Mouse (Mus musculus): ENCODE measurements at regions not wholly inside any gene's neighbourhood (a gene's known extent, or its start where the extent isn't known, plus 50 kb on each side); places are given as distances from the start of the nearest gene placed in this dataset.

GRCm38 (mm10) chr17:9907077-9907476, 237.6 kb upstream of the Pabpc6 start:
- Histone ChIP-seq H3K27ac (ENCODE audit: insufficient read depth, low read depth) (no peak overlapping the region), H3K4me3 (replicated peaks in 1 of 3; ENCODE audit: low read depth in 2 of 3, low read length in 2 of 3, poor library complexity in 1 of 3) (no peak overlapping the region), H3K9ac (ENCODE audit: insufficient read depth, low read depth) (no peak overlapping the region), H3K4me2 (ENCODE audit: insufficient read depth, low read depth, poor library complexity, severe bottlenecking) (no peak overlapping the region), H3K79me2 (replicated peaks; ENCODE audit: control insufficient read depth, extremely low read depth, insufficient read depth, poor library complexity, severe bottlenecking) (no peaks in the 10 kb centered on the region), H3K9me3 (replicated peaks; ENCODE audit: low read length) (no peaks in the 10 kb centered on the region), H3K27me3 (replicated peaks) (no peaks in the 10 kb centered on the region), H3K36me3 (replicated peaks in 1 of 2; ENCODE audit: control insufficient read depth in 1 of 2, insufficient read depth in 1 of 2, low read length in 1 of 2) (no peaks in the 10 kb centered on the region), H3K4me1 (ENCODE audit: control insufficient read depth in 1 of 2, insufficient read depth in 2 of 2) (no peaks in the 10 kb centered on the region)
- dilution Hi-C loops (cut with MboI; ENCODE audit: extremely low pct_ligation_motif_present, extremely low pct_unique_long_range_greater_than_20kb, low sequenced_read_pairs) (no loop called here), in situ Hi-C loops (cut with MboI; ENCODE audit: low pct_ligation_motif_present, low pct_unique_long_range_greater_than_20kb, low sequenced_read_pairs) (no loop called here)
- TF ChIP-seq UBTF (IDR thresholded peaks at IDR 0.05; ENCODE audit: low read depth, low read length) (no peak), E2F4 (IDR thresholded peaks at IDR 0.05; ENCODE audit: insufficient replicate concordance, low read depth, low read length) (no peak), CTCF (conservative IDR thresholded peaks at IDR 0.05 in 1 of 2, IDR thresholded peaks at IDR 0.05 in 1 of 2; ENCODE audit: low read depth in 2 of 2, low read length in 2 of 2) (no peak), ETS1 (conservative IDR thresholded peaks at IDR 0.05; ENCODE audit: low read depth, low read length) (no peak)
- no peak for DNase-seq (ENCODE audit: extremely low read depth)

- Histone ChIP-seq H3K27ac (ENCODE audit: insufficient read depth, low read depth) (no peak overlapping the region), H3K4me2 (ENCODE audit: insufficient read depth, low read depth, poor library complexity, severe bottlenecking) (no peak overlapping the region), H3K27me3 (replicated peaks) (no peaks in the 10 kb centered on the region), H3K4me3 (replicated peaks in 1 of 3; ENCODE audit: low read depth in 2 of 3, low read length in 2 of 3, poor library complexity in 1 of 3) (no peak overlapping the region), H3K9me3 (replicated peaks; ENCODE audit: low read length) (no peaks in the 10 kb centered on the region), H3K79me2 (replicated peaks; ENCODE audit: control insufficient read depth, extremely low read depth, insufficient read depth, poor library complexity, severe bottlenecking) (no peaks in the 10 kb centered on the region), H3K4me1 (ENCODE audit: control insufficient read depth in 1 of 2, insufficient read depth in 2 of 2) (no peaks in the 10 kb centered on the region), H3K9ac (ENCODE audit: insufficient read depth, low read depth) (no peak overlapping the region), H3K36me3 (replicated peaks in 1 of 2; ENCODE audit: control insufficient read depth in 1 of 2, insufficient read depth in 1 of 2, low read length in 1 of 2) (no peaks in the 10 kb centered on the region)
- in situ Hi-C loops (cut with MboI; ENCODE audit: low pct_ligation_motif_present, low pct_unique_long_range_greater_than_20kb, low sequenced_read_pairs) (no loop called here), dilution Hi-C loops (cut with MboI; ENCODE audit: extremely low pct_ligation_motif_present, extremely low pct_unique_long_range_greater_than_20kb, low sequenced_read_pairs) (no loop called here)
- TF ChIP-seq HCFC1 (IDR thresholded peaks at IDR 0.05; ENCODE audit: low read depth, low read length) (no peak), MAFK (IDR thresholded peaks at IDR 0.05; ENCODE audit: insufficient replicate concordance, low read length) (no peak), ZKSCAN1 (IDR thresholded peaks at IDR 0.05; ENCODE audit: borderline replicate concordance, low read depth, low read length) (no peak), MAZ (IDR thresholded peaks at IDR 0.05; ENCODE audit: low read depth, low read length) (no peak), BHLHE40 (IDR thresholded peaks at IDR 0.05; ENCODE audit: low read depth, low read length) (no peak), MYC (IDR thresholded peaks at IDR 0.05; ENCODE audit: low read depth, low read length) (no peak), ZNF384 (IDR thresholded peaks at IDR 0.05; ENCODE audit: low read depth, low read length) (no peak), JUN (IDR thresholded peaks at IDR 0.05; ENCODE audit: insufficient read depth, low read depth, low read length) (no peak), PAX5 (IDR thresholded peaks at IDR 0.05; ENCODE audit: low read length) (no peak), SIN3A (IDR thresholded peaks at IDR 0.05; ENCODE audit: low read length) (no peak), POLR2AphosphoS2 (IDR thresholded peaks at IDR 0.05; ENCODE audit: low read depth, low read length) (no peak), MAX (IDR thresholded peaks at IDR 0.05; ENCODE audit: low read length) (no peak), TBP (conservative IDR thresholded peaks at IDR 0.05; ENCODE audit: low read depth, low read length) (no peak), RCOR1 (conservative IDR thresholded peaks at IDR 0.05; ENCODE audit: low read depth, low read length) (no peak), KAT2A (IDR thresholded peaks at IDR 0.05; ENCODE audit: insufficient replicate concordance, low read length) (no peak), CHD1 (IDR thresholded peaks at IDR 0.05; ENCODE audit: low read depth, low read length) (no peak), CTCF (conservative IDR thresholded peaks at IDR 0.05 in 1 of 2, IDR thresholded peaks at IDR 0.05 in 1 of 2; ENCODE audit: low read depth in 2 of 2, low read length in 2 of 2) (no peak), ETS1 (conservative IDR thresholded peaks at IDR 0.05; ENCODE audit: low read depth, low read length) (no peak)
- DNase-seq (ENCODE audit: extremely low read depth): no peak
Measured at GRCm38 (mm10) chr17:9905501-9906462, 236.3 kb upstream of the Pabpc6 start.
